Mouse (Mus musculus) small intestine, adult 2 months (tissue): ENCODE measurements around the gene Adgrb3.

Source experiments
- CTCF ChIP-seq: fragments of 200-500 bp; IDR thresholded peaks from 2 replicates; pipeline ENCODE4 v1.5.1; 2012; ENCODE audit warnings: low read depth, mild to moderate bottlenecking, control low read depth, inconsistent platforms, low read length, moderate library complexity, mixed read lengths; ENCODE audit not compliant: insufficient replicate concordance, insufficient read length; ENCODE audit errors: extremely low read depth
- POLR2A ChIP-seq: fragments of 200-500 bp; IDR thresholded peaks from 2 replicates; pipeline ENCODE4 v1.6.1; 2012; ENCODE audit warnings: low read depth, mild to moderate bottlenecking, control low read depth, inconsistent platforms, low read length, moderate library complexity

- TF ChIP-seq POLR2A (no peak), CTCF (no peak)
Measured at GRCm38 (mm10) chr1:25729844-25730243, 99.7 kb downstream of the Adgrb3 start.
